Mouse (Mus musculus) megakaryocyte progenitor cell, adult 5-6 weeks (primary cell): ENCODE measurements around the gene Atp5g2. TPM values are rescaled to one million over a fixed set of nuclear protein-coding genes. Genes with fewer than 3 reads are reported as not detected.
A peak's percentile ranks its signal among the peaks of the same experiment; 100 is the strongest.

Experiments
- ATAC-seq: replicated peaks from 2 replicates; pipeline ENCODE4 v1.8.0; 2016; ENCODE audit warnings: mild to moderate bottlenecking, moderate TSS enrichment, inconsistent platforms; ENCODE audit not compliant: poor library complexity
- total RNA-seq, 2 experiments: library from RNA; stranded (forward) in 1 of 2; stranded (reverse) in 1 of 2; fragments of 157-497, 149-512 nt in 1 of 2; fragments of 200-1000 nt in 1 of 2; gene quantifications; 2 replicates each; pipeline versions ENCODE4 v1.2.3 to v1.2.4; 2015 to 2017

Gene Atp5g2
- total RNA-seq, 2 experiments from 2014 or later = 58.2 to 73.8 TPM

GRCm38 (mm10) chr15:102612966-102613365 lies 59.2 kb downstream of the Atp5g2 start:
- 0 out of 2 replicates have a peak, but pooled peaks have one; percentile 40 for ATAC-seq

Other genes starting within 250 kb of the Atp5g2 start
- 0.07 TPM in 1 of 2 replicates, not detected in the other for gene Amhr2, start 227.0 kb downstream of the Atp5g2 start, total RNA-seq (2015)
- gene Amhr2, start 227.0 kb downstream of the Atp5g2 start, total RNA-seq (2017) = not detected in 2 replicates
- 71.0 and 73.0 TPM in 2 replicates for gene Prr13, start 213.3 kb downstream of the Atp5g2 start, total RNA-seq (2015)
- gene Prr13, start 213.3 kb downstream of the Atp5g2 start, total RNA-seq (2017) = 48.6 and 51.5 TPM in 2 replicates
- gene Pcbp2, start 201.8 kb downstream of the Atp5g2 start, total RNA-seq (2015) = 946 and 973 TPM in 2 replicates
- gene Pcbp2, start 201.8 kb downstream of the Atp5g2 start, total RNA-seq (2017) = 175 and 191 TPM in 2 replicates
- not detected in 2 replicates for gene Gm10337, start 168.6 kb downstream of the Atp5g2 start, total RNA-seq (2015)
- gene Gm10337, start 168.6 kb downstream of the Atp5g2 start, total RNA-seq (2017) = not detected in 2 replicates
- gene Map3k12, start 155.3 kb downstream of the Atp5g2 start, total RNA-seq (2015) = 1.2 TPM in 1 of 2 replicates, not detected in the other
- gene Map3k12, start 155.3 kb downstream of the Atp5g2 start, total RNA-seq (2017) = 0.12 and 0.24 TPM in 2 replicates
- 13.1 and 17.4 TPM in 2 replicates for gene Tarbp2, start 154.2 kb downstream of the Atp5g2 start, total RNA-seq (2015)
- gene Tarbp2, start 154.2 kb downstream of the Atp5g2 start, total RNA-seq (2017) = 22.6 and 26.7 TPM in 2 replicates
- gene Npff, start 147.4 kb downstream of the Atp5g2 start, total RNA-seq (2015) = 7.2 and 8.9 TPM in 2 replicates
- 1.2 TPM in 1 of 2 replicates, not detected in the other for gene Npff, start 147.4 kb downstream of the Atp5g2 start, total RNA-seq (2017)
- 0.78 TPM in 1 of 2 replicates, not detected in the other for gene Gm28047, start 47.3 kb downstream of the Atp5g2 start, total RNA-seq (2015)
- gene Gm28047, start 47.3 kb downstream of the Atp5g2 start, total RNA-seq (2017) = not detected in 2 replicates
- gene Atf7, start 46.9 kb downstream of the Atp5g2 start, total RNA-seq (2015) = 149 and 164 TPM in 2 replicates
- gene Atf7, start 46.9 kb downstream of the Atp5g2 start, total RNA-seq (2017) = 35.3 and 55.5 TPM in 2 replicates
- gene Calcoco1, start 49.8 kb upstream of the Atp5g2 start, total RNA-seq (2015) = 12.0 and 16.8 TPM in 2 replicates
- gene Calcoco1, start 49.8 kb upstream of the Atp5g2 start, total RNA-seq (2017) = 9.2 and 10.8 TPM in 2 replicates
- not detected in 2 replicates for gene Hoxc13, start 248.8 kb upstream of the Atp5g2 start, total RNA-seq (2015)
- gene Hoxc13, start 248.8 kb upstream of the Atp5g2 start, total RNA-seq (2017) = not detected in 2 replicates